Mouse (Mus musculus): ENCODE results near the gene Gm20708.
"Not testable (repeated sequence)": the region's sequence is repeated elsewhere in the genome, so short reads cannot be mapped to it uniquely, and the experiment has no call there.

Gene Gm20708

GRCm38 (mm10) chr11:117780582-117781111 is 28.8 kb upstream of the Gm20708 start:
- DNase-seq (ENCODE audit: low read depth, low spot score) = peak; percentile 81

- DNase-seq (ENCODE audit: low read depth, low spot score) = peak; percentile 14
These were observed 28.2 kb upstream of the Gm20708 start for GRCm38 (mm10) chr11:117781199-117781821.

GRCm38 (mm10) chr11:117781993-117782704 is 27.3 kb upstream of the Gm20708 start, which contains the start of the genes Tmc8 and Tmc6:
TSS of gene Tmc8 (plus strand) at chr11:117782076.
TSS of gene Tmc6 (minus strand) at chr11:117782198.
- DNase-seq (ENCODE audit: low read depth, low spot score) = no peak

GRCm38 (mm10) chr11:117782705-117783034 is 26.8 kb upstream of the Gm20708 start:
- DNase-seq (ENCODE audit: low read depth, low spot score) = no peak

- peak; percentile 74 for DNase-seq (ENCODE audit: low read depth, low spot score)
These were observed 26.4 kb upstream of the Gm20708 start for GRCm38 (mm10) chr11:117783089-117783488.

- no peak for DNase-seq (ENCODE audit: low read depth, low spot score)
These were observed 25.7 kb upstream of the Gm20708 start for GRCm38 (mm10) chr11:117783683-117784309.

GRCm38 (mm10) chr11:117786294-117786693 is 23.2 kb upstream of the Gm20708 start:
- DNase-seq (ENCODE audit: low read depth, low spot score) = peak; percentile 39

GRCm38 (mm10) chr11:117788481-117788880 is 21.0 kb upstream of the Gm20708 start:
- DNase-seq (ENCODE audit: low read depth, low spot score) = not testable (repeated sequence)

- peak; percentile 71 for DNase-seq (ENCODE audit: low read depth, low spot score)
These were observed 19.2 kb upstream of the Gm20708 start for GRCm38 (mm10) chr11:117790286-117790685.

- peak; percentile 8 for DNase-seq (ENCODE audit: low read depth, low spot score)
These were observed 18.6 kb upstream of the Gm20708 start for GRCm38 (mm10) chr11:117790703-117791440.

- DNase-seq (ENCODE audit: low read depth, low spot score) = no peak
These were observed 18.1 kb upstream of the Gm20708 start for GRCm38 (mm10) chr11:117791441-117791761.

- peak; percentile 60 for DNase-seq (ENCODE audit: low read depth, low spot score)
These were observed 17.1 kb upstream of the Gm20708 start for GRCm38 (mm10) chr11:117792281-117792888.

GRCm38 (mm10) chr11:117794035-117794551 is 15.4 kb upstream of the Gm20708 start:
- DNase-seq (ENCODE audit: low read depth, low spot score) = peak; percentile 19

- DNase-seq (ENCODE audit: low read depth, low spot score) = no peak
These were observed 12.5 kb upstream of the Gm20708 start for GRCm38 (mm10) chr11:117796954-117797353.

GRCm38 (mm10) chr11:117797511-117798159 is 11.8 kb upstream of the Gm20708 start, which contains the start of gene 6030468B19Rik:
TSS of gene 6030468B19Rik (plus strand) at chr11:117797660.
- DNase-seq (ENCODE audit: low read depth, low spot score) = no peak

GRCm38 (mm10) chr11:117798160-117798541 is 11.3 kb upstream of the Gm20708 start:
- DNase-seq (ENCODE audit: low read depth, low spot score) = peak; percentile 26

GRCm38 (mm10) chr11:117799174-117799573 is 10.3 kb upstream of the Gm20708 start:
- DNase-seq (ENCODE audit: low read depth, low spot score) = no peak

- no peak for DNase-seq (ENCODE audit: low read depth, low spot score)
These were observed 9.4 kb upstream of the Gm20708 start for GRCm38 (mm10) chr11:117800038-117800437.

- no peak for DNase-seq (ENCODE audit: low read depth, low spot score)
These were observed 7.8 kb upstream of the Gm20708 start for GRCm38 (mm10) chr11:117801650-117802049.

- DNase-seq (ENCODE audit: low read depth, low spot score) = no peak
These were observed 6.2 kb upstream of the Gm20708 start for GRCm38 (mm10) chr11:117803166-117803688.

Data from mesoderm, embryonic 11.5 days (tissue).